Mouse (Mus musculus): ENCODE measurements at regions not wholly inside any gene's neighbourhood (a gene's known extent, or its start where the extent isn't known, plus 50 kb on each side); places are given as distances from the start of the nearest gene placed in this dataset.

DNA sequence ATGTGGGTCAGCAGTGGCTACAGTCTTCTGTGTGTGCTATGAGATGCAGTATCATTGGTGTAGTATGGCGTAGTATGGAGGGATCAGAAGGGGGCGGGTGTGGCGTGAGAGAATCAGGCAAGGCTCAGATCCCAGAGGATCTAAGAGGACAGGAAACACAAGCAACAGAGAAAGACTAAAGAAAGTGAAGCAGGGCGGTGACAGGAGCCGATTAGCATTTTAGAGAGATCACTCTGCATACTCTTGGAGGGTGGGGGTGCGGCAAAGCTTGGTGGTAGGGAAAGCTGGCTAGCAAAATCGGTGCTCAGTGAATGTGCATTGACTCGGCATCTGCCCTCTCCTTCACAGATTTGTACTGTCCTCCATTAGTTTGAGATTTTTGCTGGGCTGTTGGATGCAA lies 93.1 kb upstream of the Mphosph6 start:
- DNase-seq: no peak

DNA sequence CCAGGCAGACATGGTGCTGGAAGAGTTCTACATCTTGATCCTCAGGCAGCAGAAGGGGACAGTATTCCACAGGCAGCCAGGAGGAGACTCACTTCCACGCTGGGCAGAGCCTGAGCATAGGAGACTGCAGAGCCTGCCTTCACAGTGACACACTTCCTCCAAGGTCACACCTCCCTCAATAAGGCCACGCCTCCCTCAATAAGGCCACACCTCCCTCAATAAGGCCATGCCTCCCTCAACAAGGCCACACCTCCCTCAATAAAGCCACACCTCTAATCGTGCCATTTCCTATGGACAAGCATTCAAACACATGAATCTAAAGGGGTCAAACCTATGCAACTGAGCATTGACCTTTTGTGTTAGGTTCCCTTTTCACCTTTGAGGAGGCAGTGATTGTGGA lies 88.5 kb upstream of the Mphosph6 start:
- no peak for DNase-seq

DNA sequence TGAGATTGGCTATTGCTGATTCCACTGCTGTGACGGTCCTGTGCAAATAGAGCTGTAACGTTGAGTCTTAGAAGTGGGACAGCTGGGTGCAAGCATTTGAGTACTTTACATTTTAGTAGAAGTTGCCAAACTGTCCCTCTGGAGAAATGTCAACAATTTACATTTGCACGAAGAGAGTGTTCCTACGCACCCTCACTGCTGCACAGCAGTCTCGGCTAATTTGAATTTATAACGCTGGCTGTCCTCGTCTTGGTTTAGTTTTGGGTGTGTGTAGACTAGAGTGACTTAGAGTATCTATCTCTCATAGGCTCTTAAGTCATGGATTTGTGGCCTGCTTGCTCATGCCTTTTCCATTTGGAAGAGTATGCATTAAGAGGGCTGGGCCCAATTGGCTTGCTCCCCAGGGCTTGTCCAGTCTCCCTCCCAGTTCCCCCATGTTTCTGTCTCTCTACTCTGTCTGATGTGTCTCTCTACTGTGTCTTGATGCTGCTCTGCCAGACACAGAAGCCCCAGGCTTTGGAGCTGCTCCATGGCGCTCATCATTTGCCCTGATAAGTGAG lies 79.8 kb upstream of the Mphosph6 start:
- DNase-seq: no peak

DNA sequence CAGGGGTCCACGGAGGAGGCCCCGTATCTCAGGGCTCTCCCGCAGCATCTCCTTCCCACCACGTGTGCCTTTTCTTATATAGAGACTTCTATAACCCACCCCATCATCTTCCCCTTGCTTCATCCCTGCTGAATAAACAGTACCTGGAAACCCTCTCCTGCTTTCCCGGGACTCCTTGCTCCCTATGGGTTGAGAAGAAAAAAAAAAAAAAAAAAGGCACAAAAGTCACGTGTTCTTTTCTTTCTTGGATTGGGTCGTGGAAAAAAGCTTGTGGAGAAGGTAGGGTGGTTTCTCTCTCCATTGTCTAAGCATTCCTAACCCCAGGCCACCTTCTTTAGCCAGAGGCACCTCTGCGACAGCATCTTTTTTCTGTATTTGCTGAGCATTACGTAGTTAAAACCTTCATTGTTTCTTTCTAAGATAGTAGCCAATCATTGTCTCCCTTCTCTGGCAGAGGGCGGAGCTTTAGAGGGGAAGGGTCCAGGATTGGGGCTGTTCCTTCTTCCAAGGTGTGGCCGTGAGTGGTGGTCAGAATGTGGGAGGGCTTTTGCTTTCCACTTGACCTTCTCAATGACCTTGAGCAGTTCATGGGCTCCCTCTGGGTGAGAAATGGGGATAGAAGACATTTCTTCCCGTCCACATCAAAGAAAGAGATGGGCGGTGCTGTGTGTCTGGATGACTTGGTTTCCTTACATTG lies 78.7 kb upstream of the Mphosph6 start:
- DNase-seq: no peak

DNA sequence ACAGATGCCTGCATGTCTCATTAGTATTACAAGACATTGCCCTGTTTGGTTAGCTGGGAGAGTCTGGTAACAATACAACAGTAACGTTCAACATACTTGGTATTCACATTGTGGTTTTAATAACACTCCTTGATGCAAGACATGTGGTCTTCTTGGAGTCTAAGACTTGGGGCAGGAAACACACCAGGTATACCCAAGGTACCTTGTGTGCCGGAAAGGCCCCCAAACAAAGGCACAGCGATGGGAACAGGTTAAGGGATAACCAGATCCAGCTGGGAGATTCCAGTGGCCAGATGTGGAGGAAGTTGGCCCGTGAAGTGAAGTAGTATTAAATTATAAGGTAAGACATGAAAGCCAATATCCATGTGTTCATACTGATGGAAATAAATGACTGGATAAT lies 71.9 kb upstream of the Mphosph6 start:
- DNase-seq: no peak

DNA sequence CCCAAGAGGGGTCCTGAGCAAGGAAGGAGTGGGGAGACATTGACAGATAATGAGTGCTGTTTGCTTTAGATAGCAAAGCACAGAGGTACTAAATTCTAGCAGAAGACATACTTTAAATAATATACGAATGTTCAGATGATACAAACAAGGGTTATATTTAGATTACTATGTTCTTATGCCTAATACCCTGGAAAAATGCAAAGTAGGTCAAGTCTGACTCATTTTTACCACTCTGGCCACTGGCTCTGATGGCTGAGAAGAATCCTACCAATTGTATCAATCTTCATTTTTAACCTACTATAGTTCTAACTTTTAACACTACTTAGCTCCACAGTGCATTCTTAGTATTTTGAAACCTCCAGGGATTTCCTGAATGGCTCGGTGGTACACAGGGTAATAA lies 65.4 kb upstream of the Mphosph6 start:
- no peak for DNase-seq

DNA sequence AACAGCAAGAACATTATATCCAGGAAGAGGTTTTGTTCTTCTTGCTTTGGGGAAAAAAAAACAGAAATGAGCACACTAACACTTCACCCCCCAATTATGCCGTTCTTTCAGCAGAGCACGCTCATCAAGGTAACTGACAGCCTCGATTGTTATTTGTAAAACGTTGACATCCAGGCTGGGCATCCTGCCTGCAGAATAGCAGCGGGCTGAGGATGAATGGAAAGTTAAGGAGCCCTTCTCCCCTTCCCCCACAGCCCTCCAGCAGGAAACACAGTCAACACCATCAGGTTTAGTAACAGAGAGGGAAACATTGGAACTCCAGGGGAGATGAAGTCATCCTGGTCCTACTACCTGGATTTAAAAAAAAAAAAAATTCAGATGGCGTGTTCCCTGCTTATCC lies 63.3 kb upstream of the Mphosph6 start:
- no peak for DNase-seq

DNA sequence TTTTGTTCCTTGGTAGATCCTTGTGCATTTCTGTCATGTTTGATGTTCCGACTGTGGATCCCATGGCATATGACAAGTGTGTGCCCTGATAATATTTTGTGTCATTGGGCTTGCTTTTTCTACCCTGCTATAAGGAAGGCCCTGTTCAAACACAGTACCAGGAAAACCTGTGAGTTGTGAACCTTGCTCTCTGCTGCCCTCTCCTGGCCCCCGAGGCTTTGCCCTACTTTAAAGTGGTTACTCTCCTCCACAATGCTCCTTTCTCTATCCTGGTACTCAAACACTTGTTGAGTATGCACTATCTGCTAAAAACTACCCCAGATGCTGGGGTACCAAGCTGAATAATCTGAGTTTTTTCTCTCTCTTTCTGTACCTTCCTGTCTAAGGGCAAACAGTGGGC lies 62.1 kb upstream of the Mphosph6 start:
- DNase-seq: peak; percentile 16 to 35

DNA sequence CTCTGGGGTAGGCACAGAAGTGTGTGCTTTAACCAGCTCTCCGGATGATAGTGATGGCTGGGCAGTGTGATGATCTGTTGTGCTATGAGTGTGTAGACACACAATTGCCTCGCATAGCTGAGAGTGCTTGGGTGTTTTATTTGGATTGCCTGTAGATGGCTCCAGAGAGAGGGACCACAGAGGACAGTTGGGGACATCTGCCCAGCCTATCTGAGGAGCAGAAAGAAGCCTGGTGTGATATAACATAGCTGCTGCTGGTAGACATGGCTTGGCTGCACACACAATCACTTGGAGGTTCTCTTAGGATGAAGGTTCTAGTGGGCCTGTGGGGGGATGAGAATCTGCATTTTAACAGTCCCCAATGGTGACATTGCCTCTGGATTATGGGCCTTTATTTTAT lies 60.6 kb upstream of the Mphosph6 start:
- DNase-seq: no peak

DNA sequence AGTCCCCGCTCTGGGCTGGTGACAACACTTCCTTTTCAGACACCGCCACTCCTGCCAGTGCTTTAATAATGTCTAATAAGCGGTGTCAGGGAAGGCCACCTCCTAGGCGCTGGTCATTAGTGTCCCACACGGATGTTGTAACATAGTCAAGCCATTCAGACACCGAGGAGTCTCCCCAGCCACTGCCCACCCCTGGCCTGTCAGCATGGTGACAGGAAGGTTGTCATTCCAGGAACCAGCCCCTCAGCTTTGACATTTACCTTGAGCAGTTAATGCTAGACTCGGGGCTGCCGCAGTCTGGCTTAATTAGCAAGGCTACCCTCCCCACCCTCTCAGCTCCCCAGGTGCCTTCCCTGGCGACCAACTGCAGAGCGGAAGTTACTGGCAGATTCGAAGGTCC lies 58.0 kb upstream of the Mphosph6 start:
- DNase-seq: no peak

DNA sequence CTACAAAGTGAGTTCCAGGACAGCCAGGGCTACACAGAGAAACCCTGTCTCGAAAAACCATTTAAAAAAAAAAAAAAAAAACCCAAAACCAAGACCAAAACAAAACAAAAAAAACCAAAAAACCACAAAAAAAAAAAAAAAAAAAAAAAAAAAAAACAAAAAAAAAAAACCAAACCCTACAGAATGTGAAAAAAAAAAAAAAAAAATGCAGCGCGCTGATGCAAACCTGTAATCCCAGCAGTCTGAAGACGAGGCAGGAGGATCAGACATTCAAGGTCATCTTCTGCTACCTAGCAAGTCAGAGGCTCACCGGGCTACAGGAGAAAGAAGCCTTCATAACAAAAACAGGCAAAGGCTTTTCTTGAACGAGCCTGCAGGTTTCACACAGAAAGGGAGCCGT lies 57.4 kb upstream of the Mphosph6 start:
- DNase-seq: no peak

DNA sequence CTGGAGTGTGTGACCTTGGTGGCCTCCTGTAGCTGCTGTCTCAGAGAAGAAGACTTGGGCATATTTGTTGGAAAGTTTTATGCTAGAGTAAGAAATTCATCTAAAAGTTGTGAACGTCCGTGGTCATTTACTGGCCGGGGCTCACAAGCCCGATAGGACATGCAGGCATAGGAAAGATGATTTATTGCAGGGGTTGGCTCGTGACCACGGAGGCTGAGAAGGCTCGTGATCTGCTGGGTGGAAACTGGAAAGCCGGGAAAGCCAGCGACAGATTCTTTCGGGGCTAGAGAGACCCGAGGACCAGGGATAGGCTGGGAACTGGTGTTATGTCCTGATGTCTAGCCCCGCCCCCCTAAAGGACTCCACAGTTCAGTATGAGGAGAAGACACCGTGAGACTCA lies 54.4 kb upstream of the Mphosph6 start:
- no peak for DNase-seq

DNA sequence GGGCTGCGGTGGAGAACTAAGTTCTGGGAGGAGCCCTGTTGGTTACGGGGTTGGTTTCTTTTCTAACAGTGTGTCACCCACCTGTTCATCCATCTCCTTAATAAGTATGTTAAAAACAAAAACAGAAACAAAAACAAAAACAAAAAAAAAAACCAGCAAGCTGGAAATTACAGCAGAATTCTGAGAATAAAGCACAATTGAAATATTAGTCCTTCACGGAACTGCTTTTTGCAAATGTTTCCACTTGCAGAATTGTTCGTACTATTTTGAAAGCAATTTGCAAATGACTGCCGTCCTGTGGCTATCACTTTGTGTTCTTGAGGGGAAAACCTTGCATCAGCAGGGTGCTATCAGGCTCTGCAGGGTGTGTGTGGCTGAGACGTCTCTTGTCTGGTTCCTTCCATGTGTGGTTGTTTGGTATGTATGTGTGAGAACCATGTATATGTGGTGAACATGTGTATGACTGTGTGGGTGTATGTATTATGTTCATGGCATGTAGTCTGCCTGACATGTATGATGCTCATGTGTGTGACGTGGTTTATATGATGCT lies 53.3 kb upstream of the Mphosph6 start:
- no peak for DNase-seq

DNA sequence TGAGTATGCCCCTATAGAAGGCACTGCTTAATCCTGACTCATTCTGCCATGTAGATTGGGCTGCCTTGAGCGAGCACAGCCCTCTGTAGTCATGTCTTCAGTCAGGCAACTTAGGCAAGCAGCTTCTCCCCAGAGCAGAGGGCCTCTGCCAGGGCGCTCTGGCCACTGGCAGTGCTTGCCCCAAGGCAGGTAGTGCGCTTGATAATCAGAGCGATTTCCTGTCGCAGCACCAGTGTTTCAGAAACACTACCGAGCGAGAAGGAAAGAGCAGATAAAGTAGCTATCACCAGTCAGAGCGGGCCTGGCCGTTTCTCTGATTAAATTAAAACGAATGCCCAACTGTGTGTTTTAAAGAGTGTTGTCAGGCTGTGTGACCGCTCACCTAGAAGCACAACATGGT lies 52.6 kb upstream of the Mphosph6 start:
- no peak for DNase-seq

DNA sequence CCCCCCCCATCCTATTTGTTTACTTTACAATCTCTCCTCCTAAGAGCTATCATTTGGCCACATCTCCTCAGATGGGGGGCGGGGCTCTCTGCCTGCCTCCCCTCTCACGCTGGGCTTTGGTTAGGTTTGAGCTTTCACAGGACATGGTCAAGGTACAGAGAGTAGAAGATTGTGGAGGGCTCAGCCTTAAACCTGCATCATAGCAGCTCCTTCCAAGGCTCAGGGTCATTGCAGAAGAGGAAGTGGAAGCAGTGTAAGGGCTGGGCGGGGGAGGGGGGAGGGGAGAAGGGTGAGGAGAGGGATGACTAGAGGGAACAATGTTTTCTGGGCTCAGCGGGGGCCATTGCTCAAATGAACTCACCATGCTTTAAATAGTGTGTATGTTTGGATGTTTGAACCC lies 51.7 kb upstream of the Mphosph6 start:
- DNase-seq: no peak

DNA sequence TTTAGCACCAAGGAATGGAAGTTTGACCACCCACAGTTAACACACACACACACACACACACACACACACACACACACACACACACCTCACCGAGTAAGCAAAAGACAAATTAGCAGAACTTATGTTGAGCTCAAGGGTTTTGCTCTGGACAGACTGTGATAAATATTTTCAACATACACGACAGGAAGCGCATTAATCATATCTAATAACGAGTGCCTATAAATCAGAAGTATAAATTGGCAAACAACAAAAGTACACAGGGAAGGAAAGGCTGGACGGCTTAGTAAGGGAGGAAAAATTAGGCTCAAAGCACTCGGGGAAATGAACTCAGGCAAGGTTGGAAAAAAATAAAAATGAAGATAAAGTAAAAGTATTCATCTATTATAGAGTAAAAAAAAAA lies 50.8 kb upstream of the Mphosph6 start:
- no peak for DNase-seq
